Mouse (Mus musculus) cerebellum, adult 9-10 months (tissue): ENCODE measurements around the gene Gtf2a1.
"Not testable (repeated sequence)": the region's sequence is repeated elsewhere in the genome, so short reads cannot be mapped to it uniquely, and the experiment has no call there.

Experiments
- DNase-seq: peaks from one replicate; pipeline ENCODE4 v3.0.0; 2022

The Gtf2a1 gene

DNA sequence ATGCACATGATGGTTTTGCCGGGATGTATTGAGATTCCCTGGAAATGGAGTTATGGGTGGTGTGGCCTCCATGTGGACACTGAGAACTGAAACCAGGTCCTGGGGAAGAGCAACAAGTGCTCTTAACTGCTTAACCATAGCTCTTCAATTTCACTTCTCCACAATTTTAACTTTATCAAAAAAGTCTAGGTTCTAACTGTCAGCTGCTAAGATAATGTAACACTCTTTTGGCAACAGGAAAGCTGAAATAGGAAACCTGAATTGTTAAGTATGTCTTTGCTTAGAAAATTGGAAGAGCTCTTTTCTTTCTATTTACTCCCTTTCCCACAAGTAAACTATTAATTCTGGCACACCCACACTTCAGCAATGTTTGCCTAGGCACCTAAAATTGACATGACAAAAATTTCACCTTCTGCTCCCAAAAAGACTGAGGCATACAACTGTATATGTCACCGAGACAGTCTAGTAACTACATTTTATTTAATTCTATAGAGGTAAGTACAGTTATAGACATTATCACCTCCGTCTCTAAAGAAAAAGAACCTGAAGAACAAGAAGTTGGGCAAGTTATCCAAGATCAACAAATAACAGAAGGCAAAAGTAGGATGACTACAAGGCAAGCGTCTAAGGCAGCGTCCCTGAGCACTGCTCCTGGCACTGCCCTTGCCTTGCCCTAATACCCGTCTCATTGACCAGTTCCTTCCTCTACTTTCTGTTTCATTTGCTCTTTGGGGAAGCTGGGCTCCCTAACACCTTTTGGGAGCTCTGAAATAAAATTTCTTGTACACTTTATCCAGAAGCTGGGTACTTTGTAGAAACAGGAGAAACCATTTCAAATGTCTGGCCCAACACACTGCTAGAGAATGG is 8.8 kb downstream of the Gtf2a1 start:
- DNase-seq = no peak

DNA sequence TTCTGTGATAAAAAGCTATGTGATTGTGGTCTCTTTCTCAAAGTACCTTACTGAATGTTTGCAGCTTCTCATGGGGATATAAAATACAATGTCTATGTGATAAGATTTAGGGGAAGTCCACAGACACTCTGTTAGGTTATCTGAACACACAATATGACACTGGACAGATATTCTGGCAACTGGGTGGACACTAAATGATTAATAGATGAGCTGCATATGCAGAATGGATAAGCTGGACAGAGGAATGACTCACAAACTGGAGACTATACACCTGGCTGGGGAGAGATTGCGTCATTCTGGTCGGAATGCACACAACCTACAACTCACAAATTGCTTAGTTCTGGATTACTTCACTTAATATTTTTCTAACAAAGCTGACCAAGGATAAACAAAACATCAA is 10.6 kb downstream of the Gtf2a1 start:
- no peak for DNase-seq

DNA sequence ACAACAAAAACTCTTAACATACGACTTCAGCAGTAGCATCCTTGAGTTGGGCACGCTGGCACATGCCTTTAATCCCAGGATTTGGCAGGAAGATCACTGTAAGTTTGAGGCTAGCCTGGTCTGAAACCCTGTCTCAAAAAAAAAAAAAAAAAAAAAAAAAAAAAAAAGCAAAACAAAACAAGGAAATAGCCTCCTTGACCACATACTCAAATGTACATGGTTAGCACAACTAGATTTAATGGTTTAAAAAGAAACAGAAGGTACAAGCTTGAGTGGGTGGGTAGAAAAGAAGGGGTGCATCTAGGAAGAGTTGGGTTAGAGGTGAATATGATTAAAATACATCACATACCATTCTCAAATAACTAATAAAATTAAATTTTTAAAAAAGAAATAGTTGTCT is 18.6 kb downstream of the Gtf2a1 start:
- DNase-seq = no peak

DNA sequence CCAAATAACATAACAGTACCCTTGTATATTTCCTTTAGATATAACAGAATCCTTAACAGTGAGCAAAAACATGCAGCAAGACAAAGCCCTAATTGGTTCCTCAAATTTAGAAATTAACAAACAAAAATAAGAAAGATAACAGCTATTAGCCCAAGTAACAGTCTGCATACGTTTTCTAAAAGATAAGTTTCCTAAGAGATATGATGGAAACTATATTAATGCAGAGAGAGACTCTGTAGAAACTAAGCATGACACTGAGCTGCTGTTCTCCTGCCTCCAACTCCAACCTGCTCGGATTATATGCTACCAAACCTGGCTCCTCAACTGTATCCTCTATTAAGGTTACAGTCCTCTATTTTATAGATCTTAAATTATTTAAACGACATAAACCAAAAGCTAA is 21.0 kb downstream of the Gtf2a1 start:
- no peak for DNase-seq

DNA sequence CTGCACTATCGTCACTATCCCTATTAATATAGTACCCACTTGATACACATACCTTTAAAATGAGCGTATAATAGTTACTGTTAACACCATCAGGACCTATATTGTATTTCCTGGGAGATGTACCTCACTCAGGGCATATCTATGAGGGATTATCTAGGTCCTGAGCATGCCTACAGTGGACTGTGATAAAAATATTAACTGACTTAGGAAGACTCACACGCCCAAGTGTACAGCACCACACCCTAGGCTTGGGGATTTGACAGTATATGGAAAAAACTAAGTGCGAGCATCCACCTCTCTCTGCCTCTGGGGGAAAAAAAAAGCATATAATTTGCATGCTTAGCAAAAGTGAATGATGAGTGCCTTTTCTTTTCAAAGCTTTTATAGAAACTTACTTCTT is 23.1 kb downstream of the Gtf2a1 start:
- no peak for DNase-seq

DNA sequence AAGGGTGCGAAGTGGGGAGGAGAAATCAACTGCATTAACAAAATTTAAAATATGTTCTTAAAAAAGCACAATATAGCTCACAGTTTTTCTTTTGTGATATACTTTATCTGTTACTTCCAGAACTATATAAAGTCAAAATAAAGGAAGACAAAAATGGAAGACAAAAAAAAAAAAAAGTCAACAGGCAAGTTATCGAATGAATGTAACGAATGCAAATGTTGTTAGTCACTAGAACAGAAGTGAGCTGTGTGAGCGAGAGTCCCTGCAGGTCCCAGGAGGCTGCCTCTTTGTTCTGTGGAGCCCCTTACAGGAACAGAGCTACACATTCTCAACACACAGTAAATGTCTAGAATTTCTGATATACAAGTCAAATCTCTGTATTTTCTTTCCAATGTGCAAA is 32.1 kb downstream of the Gtf2a1 start:
- not testable (repeated sequence) for DNase-seq

DNA sequence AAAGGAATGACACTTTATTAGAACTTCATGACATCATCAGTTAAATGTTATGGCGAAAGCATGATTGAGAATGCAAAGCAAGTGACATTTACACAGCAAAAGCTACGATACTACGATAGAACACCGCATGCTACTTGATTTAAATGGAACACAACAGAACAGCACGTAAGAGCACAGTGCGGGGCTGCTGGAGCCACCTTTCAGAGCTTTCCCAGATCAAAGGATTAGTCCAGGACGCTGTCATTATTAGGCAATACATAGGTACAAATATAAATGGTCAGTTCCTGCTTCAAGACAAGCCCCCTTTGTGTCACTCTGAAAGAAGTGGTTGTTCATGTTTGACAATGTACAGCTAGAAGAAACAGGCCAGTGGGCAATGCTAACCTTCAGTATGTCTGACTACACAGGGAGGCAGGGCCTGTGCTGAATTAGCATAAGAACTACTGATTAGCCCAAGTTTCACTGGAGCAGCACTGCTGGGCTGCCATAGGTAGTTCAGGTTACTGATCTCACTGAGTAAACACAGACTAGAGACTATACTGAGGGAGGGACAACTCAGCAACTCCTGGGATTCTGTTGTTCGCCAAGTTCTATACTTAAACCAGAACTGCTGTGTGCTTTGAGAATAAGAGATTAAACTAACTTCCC is 32.8 kb downstream of the Gtf2a1 start:
- DNase-seq = not testable (repeated sequence)

DNA sequence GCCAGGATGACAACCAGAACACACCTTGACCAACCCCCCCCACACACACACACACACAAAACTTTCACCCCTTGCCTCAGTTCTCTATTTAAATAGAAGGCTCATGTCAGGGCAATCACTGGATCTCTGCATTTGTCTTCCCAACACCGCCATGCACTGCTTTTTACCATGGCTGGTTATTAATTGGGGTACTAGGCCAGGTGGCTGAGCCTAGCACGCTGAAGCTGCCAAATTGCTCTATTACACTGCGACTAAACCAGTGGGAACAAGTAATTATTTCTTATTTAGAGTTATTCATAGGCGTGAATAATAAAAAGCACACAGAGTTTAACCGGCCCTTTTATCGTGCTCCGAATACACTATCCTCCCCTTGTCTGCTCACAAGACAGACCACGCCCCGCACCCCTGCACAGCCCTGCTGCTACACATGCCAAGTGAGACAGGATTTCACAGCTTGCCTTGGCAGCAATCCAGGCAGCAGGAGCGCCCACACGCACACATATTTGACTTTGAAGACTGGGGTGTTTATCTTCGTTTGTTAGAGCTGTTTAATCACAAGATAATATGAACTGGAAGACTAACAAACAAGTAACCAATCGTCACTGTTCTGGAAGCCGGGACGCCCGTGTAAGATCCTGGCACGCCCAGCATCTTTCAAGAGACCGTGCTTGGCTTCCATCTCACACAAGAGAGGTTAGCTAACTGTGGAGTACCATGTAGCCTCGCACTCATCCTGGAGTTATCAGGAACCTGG is 38.3 kb downstream of the Gtf2a1 start:
- DNase-seq = peak; percentile 64

DNA sequence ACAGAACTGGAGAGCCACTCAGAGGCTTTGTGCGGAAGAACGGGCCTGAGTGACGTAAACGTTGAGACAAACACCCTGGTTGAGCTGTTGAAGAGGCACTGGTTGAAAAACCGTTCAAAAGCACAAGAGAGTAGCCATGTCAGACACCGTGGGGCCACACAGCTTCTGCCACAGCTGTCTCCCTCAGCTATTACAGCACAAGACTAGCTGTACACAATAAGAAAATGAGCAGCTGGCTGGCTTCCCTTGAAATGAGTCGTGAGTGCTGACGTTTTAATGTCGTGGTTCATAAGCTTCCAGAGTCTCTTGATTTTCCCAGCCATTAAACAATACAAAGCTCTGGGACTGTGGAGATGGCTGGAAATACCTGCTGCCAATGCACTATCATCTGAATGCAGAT is 40.8 kb downstream of the Gtf2a1 start:
- DNase-seq = no peak

DNA sequence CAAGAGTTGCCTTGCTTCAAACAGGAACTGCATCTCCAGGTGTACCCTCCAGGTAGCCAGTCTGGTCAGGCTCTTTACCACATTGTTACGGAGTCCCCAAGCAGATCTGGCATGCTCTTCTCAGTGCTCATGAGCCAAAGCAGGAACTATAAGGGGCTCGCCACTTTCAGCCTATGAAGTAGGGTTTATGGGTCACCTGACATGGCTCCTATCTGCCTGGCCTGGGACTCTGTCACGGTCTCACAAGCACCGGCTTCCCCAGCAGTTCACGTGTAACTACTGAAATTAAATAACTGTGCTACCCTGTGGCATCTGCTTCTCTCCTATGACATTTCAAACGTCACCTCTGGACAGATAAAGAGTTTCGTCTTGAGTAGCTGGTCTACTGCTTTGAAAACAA is 50.1 kb downstream of the Gtf2a1 start:
- DNase-seq = no peak

DNA sequence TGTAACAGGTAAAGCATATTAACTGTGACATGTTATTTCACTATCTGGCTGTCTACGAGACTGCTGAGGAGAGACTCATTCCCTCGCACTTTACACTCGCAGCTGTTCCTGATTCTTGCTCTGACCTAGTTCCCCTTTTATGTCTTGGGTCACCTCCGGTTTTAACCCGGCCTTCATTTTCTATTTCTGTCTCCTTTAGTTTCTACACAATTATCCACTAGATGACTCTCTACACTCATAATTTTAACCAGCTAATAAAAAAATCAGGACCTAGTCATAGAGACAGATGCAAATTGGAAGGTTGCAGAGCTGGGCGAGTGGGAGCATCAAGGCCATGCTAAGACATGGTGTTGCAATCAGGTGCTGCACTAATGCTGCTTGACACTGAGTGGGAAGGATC is 55.8 kb downstream of the Gtf2a1 start:
- no peak for DNase-seq

DNA sequence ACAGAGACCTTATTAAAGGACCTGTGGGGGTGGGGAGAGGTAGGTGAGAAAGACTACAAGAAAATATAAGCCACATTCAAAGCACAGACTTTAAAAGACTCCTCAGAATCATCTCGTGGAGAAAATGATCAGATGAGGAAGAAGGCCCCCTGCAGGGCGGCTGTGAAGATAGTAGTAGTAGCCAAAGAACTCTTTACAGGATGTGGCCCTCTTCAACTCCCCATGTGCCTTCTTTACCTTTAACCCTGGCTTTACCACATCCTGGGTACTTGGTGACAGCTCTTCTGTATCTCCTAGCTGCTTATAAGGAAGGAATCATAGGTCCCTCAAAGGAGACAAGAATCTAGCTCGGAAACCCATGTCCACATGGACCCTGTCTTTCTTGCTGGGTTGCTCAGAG is 66.7 kb downstream of the Gtf2a1 start:
- DNase-seq = no peak

DNA sequence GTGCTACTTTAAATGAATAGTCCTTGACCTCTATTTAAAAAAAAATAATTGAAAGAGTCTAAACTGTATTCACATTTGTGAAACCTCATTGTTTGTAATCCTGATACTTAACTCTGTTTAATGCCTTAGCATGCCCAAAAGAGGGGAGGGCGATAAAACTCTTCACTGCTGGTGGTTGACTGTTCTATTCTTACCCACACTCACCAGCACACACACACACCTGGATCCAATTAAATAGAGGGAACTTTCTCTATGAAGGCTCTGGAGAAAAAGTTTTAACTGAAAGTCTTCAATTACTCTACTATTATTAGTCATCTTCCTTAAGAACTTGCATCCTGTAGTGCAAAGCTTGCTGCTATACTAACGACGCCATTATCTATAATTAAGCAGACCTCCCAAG is 72.5 kb downstream of the Gtf2a1 start:
- DNase-seq = no peak

DNA sequence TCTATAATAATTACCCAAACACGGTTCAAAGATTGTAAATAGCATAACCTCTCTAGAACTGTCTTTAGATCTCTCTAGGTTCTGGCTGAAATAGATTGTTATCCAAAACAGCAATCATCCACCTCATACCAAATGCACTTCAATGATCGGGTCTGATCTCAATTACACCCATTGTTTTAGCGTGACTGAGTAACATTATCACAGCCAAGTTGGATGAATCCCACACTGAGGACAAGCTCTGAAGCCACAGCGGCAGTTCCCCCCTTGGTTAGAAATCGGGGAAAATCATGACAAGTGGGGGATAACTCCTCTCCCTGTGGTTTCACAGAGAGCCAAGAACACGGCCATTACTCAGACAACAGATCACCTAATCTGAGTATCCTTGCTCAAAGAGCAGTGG is 76.3 kb downstream of the Gtf2a1 start:
- no peak for DNase-seq

DNA sequence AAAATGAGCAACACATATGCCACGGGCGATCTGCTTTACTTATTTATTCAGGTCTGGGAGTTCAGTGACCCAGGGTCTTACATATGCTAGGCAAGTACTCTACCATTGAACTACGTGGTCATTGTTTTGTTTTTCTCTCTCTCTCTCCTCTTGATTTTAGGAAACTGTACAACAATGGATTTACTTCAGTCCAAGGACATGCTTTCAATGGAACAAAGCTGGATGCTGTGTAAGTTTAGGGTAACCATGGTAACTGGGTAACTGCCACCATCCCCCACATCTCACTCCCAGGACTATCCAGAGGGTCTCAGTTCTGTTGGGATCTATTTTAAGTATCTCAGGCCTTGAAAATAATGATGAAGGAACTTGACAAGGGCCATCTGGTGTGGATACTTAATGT is 78.5 kb downstream of the Gtf2a1 start:
- DNase-seq = no peak
